Comparison of ENCODE assay signal across 10 mouse cellular contexts in genomic region chr9:63610231-63610630, GRCm38 (mm10). TPM values are rescaled to one million over a fixed set of nuclear protein-coding genes. Genes with fewer than 3 reads are reported as not detected.
A peak's percentile ranks its signal among the peaks of the same experiment; 100 is the strongest.
DNase-seq lines count a peak whose midpoint lies in the region; ATAC-seq and TF ChIP-seq lines count a peak whose summit lies in the region.
"Had no signal": no experiment of that assay in that cellular context is flagged by ENCODE, and none has a peak within 500 bp of the region (broad histone marks: within the 10 kb centered on the region; RNA-seq: fewer than 3 reads in every experiment).

No protein-coding gene starts in this region.

- no peak for ATAC-seq in limb, embryonic 14.5 days (ENCODE audit: low FRiP score, low read depth)

- peaks cover 33% of the 10 kb centered on the region for H3K36me3 ChIP-seq in E14TG2a.4 (ENCODE audit: insufficient read depth, low read length)
- no peaks in the 10 kb centered on the region for H3K36me3 ChIP-seq in limb, embryonic 14.5 days (ENCODE audit: control insufficient read depth, insufficient read depth, low read length)

- H3K9me3 ChIP-seq in E14TG2a.4 (ENCODE audit: low read length): no peaks in the 10 kb centered on the region
- H3K9me3 ChIP-seq in limb, embryonic 14.5 days (ENCODE audit: control insufficient read depth, low read length): no peaks in the 10 kb centered on the region

- peaks cover 59% of the 10 kb centered on the region for H3K4me1 ChIP-seq in E14TG2a.4 (replicated peaks; ENCODE audit: low read depth, low read length)
- H3K4me1 ChIP-seq in limb, embryonic 14.5 days (ENCODE audit: control insufficient read depth, insufficient read depth, low read length): peaks cover 57% of the 10 kb centered on the region

- peak overlapping the region; percentile 35; the same call in 1 of the 2 replicates for H3K4me2 ChIP-seq in limb, embryonic 14.5 days (replicated peaks; ENCODE audit: low read depth, low read length, severe bottlenecking)

- H3K27ac ChIP-seq in layer of hippocampus, adult 2 months: no peak overlapping the region
- peak overlapping the region; percentile 84 for H3K27ac ChIP-seq in limb, embryonic 14.5 days (replicated peaks; ENCODE audit: low read depth, low read length)

- WGBS in limb, embryonic 14.5 days: 78% methylated on average over 6 of the region's 6 CpGs

- no peaks in the 10 kb centered on the region for H3K27me3 ChIP-seq in E14TG2a.4 (ENCODE audit: insufficient read depth, low read length)
- no peaks in the 10 kb centered on the region for H3K27me3 ChIP-seq in limb, embryonic 14.5 days (ENCODE audit: control insufficient read depth, insufficient read depth, low read length)

- no peak for TF ChIP-seq POLR2A in limb, embryonic 14.5 days (IDR thresholded peaks at IDR 0.05; ENCODE audit: borderline replicate concordance, extremely low read depth, insufficient read depth, insufficient read length)

- no peak overlapping the region for H3K9ac ChIP-seq in limb, embryonic 14.5 days (ENCODE audit: low read depth, low read length, severe bottlenecking)

- H3K4me3 ChIP-seq in layer of hippocampus, adult 2 months: no peak overlapping the region
- no peak overlapping the region for H3K4me3 ChIP-seq in E14TG2a.4 (replicated peaks; ENCODE audit: low read length)
- no peak overlapping the region for H3K4me3 ChIP-seq in limb, embryonic 14.5 days (replicated peaks; ENCODE audit: low read length)

- peak; percentile 54 for TF ChIP-seq CTCF in layer of hippocampus, adult 2 months (conservative IDR thresholded peaks at IDR 0.05)
- TF ChIP-seq CTCF in E14TG2a.4 (conservative IDR thresholded peaks at IDR 0.05; ENCODE audit: low read length): peak; percentile 59

- DNase-seq in layer of hippocampus, adult 2 months (ENCODE audit: low spot score in 2 of 2): no peak
- DNase-seq in layer of hippocampus, postnatal 25 days (ENCODE audit: extremely low spot score in 1 of 2, low spot score in 1 of 2): no peak
- DNase-seq in R1 (ENCODE audit: low read depth, low spot score): peak; percentile 65
- no peak for DNase-seq in limb, embryonic 14.5 days (ENCODE audit: low spot score)
- DNase-seq in gastrocnemius, adult 8-10 months (ENCODE audit: low spot score in 2 of 2): no peak
- DNase-seq in urinary bladder, postnatal 25 days (ENCODE audit: low spot score): no peak
- DNase-seq: right cerebral cortex, postnatal 4 days; thymus, postnatal 25 days had no signal

RNA-seq across cellular contexts. Expression of gene Aagab, which starts 7.8 kb away (rescaled TPM):
- 10 to 100 TPM; 60.3 to 61.0 TPM for total RNA-seq in layer of hippocampus, adult 2 months (2021)
- 10 to 100 TPM; 55.6 to 60.3 TPM for total RNA-seq in layer of hippocampus, postnatal 25 days (2021)
- polyA plus RNA-seq in limb, embryonic 14.5 days (2012; rRNA removed): 12.6 and 12.7 TPM in 2 replicates
- polyA plus RNA-seq in limb, embryonic 14.5 days (2014; fragmentation: Nextera tagmentation; extraction: Ambion mirVana): 25.9 and 27.4 TPM in 2 replicates
- 10 to 100 TPM in 3 of 4 experiments, 1 to 10 TPM in 1; 9.9 to 13.6 (median 12.9) TPM for total RNA-seq in gastrocnemius, adult 8-10 months (2022)

RNA-seq across cellular contexts. Expression of gene Iqch, which starts 7.9 kb away (rescaled TPM):
- total RNA-seq in layer of hippocampus, adult 2 months (2021): under 1 TPM in 1 of 2 experiments, not detected in 1; 0.10 TPM
- under 1 TPM; 0.12 to 0.25 TPM for total RNA-seq in layer of hippocampus, postnatal 25 days (2021)
- 0.05 TPM in 2 replicates for polyA plus RNA-seq in limb, embryonic 14.5 days (2012; rRNA removed)
- 0.07 and 0.11 TPM in 2 replicates for polyA plus RNA-seq in limb, embryonic 14.5 days (2014; fragmentation: Nextera tagmentation; extraction: Ambion mirVana)
- not detected for total RNA-seq in gastrocnemius, adult 8-10 months (2022)
- total RNA-seq: heart, postnatal 4 days had no signal
